Mouse (Mus musculus): Measurements from ENCODE around the gene Lilr4b. TPM values are rescaled to one million over a fixed set of nuclear protein-coding genes. Genes with fewer than 3 reads are reported as not detected.
"Not testable (repeated sequence)": the region's sequence is repeated elsewhere in the genome, so short reads cannot be mapped to it uniquely, and the experiment has no call there.

Lilr4b gene
- under 1 TPM in 1 of 2 experiments, not detected in 1; 0.18 TPM for total RNA-seq (2021)
- long read RNA-seq: 0 reads

GRCm38 (mm10) chr10:51480397-51480796, at the start of gene Lilr4b, which contains the start of gene Gm49339:
Gene Lilr4b (plus strand): TSS chr10:51480632.
Gene Gm49339 (plus strand): TSS chr10:51480612.
- not testable (repeated sequence) for DNase-seq (ENCODE audit: low spot score in 2 of 2)

DNA sequence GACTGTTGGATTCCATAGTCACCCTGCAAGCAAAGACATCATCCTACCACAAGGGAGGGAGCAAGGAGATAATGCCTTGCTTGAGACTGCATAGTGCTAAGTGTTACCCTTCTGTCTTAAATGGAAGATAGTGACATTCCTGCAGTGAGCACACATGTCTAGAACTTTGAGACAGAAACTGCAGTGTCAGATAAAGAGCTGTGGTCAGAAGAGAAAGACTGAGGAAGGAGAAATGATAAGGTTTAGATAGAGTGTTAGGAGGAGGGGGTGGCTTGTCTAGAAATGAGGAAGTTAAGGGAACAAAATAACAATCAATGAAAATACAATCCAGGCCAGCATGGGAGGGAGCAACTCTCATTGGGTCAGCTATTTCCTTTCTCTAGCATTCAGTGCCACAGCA, 47.5 kb upstream of the Lilr4b start:
- DNase-seq (ENCODE audit: low spot score in 2 of 2): no peak

DNA sequence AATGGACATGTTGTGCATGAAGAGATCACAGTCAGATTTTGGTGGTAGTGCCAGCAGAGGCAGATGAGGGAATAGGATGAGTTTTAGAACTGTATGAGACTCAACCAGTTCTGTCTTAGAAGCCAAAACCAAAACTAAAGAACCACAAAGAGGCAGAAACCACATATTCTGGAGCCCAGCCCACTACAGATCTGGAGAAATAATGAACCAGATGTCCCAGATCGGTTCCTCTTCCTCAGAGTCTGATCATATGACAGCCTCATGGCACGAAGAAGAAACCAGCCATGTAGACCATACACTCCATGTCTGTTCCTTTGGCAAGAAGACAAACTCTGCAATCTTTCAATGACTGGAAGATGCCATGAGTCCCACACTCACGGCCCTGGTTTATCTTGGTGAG, 44.7 kb upstream of the Lilr4b start:
- DNase-seq (ENCODE audit: low spot score in 2 of 2): no peak

DNA sequence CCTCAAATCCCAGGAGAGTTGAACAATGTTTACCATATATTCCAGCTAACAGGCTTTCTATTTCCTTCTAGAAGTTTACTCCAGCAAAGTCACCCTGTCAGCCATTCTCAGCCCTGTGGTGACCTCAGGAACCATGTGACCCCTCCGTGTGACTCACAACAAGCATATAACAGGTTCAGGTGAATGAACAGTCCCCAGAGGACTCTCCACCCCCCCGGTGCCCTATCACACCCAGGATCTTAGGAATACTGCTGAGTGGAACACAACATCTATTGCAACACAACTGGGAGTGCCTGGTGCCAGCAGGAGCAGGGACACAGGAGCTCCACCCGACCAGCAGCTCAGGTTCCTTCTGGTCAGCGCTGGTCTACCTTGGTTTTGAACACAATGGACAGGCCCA, 28.8 kb upstream of the Lilr4b start:
- no peak for DNase-seq (ENCODE audit: low spot score in 2 of 2)

- DNase-seq (ENCODE audit: low spot score in 2 of 2): no peak
Observed at GRCm38 (mm10) chr10:51453616-51454298, 26.7 kb upstream of the Lilr4b start.

GRCm38 (mm10) chr10:51454365-51454764, 26.1 kb upstream of the Lilr4b start:
- no peak for DNase-seq (ENCODE audit: low spot score in 2 of 2)

DNA sequence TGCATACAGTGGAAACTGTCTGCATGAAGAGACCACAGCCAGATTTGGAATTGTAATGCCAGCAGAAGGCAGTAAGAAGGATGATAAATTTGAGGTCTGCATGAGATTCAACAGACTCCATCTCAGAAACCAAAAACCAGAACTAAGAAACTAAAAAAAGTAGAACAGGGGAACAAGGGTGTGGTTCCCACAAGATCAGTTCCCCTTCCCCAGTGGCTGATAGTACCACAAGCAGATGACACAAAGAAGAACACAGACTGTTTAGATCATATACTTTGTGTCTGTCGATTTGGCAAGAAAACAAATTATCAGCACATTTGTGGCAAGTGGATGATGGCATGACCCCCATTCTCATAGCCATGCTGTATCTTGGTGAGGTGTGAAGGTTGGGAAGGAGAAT, 24.7 kb upstream of the Lilr4b start:
- no peak for DNase-seq (ENCODE audit: low spot score in 2 of 2)

- DNase-seq (ENCODE audit: low spot score in 2 of 2): no peak
Observed at GRCm38 (mm10) chr10:51456369-51456768, 24.1 kb upstream of the Lilr4b start.

- not testable (repeated sequence) for DNase-seq (ENCODE audit: low spot score in 2 of 2)
Observed at GRCm38 (mm10) chr10:51463800-51464199, 16.6 kb upstream of the Lilr4b start.

DNA sequence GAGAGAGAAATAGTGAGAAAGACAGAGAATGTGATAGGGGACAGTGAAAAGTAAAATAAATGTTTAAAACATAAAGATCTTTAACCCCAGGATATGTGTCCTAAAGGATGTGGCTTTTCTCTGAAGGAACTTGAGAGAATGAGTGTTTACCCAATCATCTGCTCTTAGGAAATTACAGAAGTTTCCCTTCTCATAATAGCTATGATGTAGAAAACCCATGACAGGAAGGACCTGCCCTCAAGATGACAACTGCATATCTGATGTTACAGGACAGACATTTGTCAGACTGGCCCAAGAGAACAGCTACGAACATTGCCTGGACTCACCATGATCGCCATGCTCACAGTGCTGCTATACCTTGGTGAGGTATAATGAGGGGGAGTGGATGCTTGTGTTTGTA, 10.3 kb downstream of the Lilr4b start, which contains the start of gene Lilrb4a:
Lilrb4a (plus strand) TSS at position 266 of the 400 bp plus-strand sequence.
- DNase-seq (ENCODE audit: low spot score in 2 of 2): not testable (repeated sequence)

GRCm38 (mm10) chr10:51520021-51520420, 39.6 kb downstream of the Lilr4b start:
- DNase-seq (ENCODE audit: low spot score in 2 of 2): no peak

- no peak for DNase-seq (ENCODE audit: low spot score in 2 of 2)
Observed at GRCm38 (mm10) chr10:51521453-51521852, 41.0 kb downstream of the Lilr4b start.

DNA sequence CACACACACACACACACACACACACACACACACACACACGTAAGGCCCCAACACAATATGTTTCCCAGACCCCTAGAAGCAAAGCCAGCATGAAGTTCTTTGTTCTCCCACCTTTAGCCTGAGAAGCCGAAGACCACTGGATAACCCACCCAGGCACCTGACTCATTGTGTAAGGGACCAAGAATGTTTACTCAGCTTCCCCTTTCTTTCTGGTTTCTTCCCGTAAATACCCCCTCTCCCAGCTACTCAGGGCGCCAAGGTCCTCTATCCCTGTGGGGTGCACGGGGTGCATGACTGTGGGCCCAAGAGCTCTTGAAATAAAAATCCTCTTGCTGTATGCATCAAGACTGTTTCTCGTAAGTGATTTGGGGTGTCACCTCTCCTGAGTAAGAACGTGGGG, 45.7 kb downstream of the Lilr4b start:
- DNase-seq (ENCODE audit: low spot score in 2 of 2): no peak

DNA sequence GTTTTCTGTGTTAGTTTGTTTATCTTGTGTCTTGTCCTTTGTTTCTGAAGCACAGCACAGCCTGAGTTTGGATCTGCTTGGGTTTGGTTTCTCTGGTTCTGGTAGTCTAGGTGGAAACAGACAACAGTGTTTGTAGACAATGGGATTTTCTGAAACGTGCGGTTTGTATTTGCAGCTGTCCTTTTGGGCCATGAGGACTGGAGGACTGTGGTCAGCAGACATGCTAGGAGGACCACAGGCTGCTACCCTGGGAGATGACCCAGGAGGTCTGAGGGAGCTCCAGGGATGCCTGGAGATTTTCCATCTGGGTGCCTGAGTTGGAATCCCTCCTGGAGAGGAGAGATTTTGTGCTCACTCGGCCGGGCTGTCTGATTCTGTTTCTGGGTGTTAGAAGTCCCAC, 46.2 kb downstream of the Lilr4b start:
- no peak for DNase-seq (ENCODE audit: low spot score in 2 of 2)

- DNase-seq (ENCODE audit: low spot score in 2 of 2): no peak
Observed at GRCm38 (mm10) chr10:51528840-51529434, 48.5 kb downstream of the Lilr4b start.

GRCm38 (mm10) chr10:51529497-51529896, 49.1 kb downstream of the Lilr4b start:
- no peak for DNase-seq (ENCODE audit: low spot score in 2 of 2)

DNA sequence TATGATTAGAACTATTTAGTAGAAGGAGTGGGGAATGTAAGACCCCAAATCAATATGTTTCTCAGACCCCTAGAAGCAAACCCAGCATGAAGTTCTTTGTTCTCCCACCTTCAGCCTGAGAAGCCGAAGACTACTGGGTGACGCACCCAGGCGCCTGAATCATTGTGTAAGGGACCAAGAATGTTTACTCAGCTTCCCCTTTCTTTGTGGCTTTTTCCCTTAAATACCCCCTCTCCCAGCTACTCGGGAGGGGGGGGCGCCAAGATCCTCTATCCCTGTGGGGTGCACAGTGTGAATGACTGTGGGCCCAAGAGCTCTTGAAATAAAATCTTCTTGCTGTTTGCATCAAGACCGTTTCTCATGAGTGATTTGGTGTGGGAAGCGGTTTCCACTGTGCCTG, 50.4 kb downstream of the Lilr4b start:
- no peak for DNase-seq (ENCODE audit: low spot score in 2 of 2)

Other genes with a start within 250 kb of the Lilr4b start
- not detected for gene Gm49339, start within 50 bp of the Lilr4b start, total RNA-seq (2021)
- gene Lilrb4a, start 10.3 kb downstream of the Lilr4b start, total RNA-seq (2021): under 1 TPM in 1 of 2 experiments, not detected in 1; 0.13 TPM
- gene Fam162b, start 109.9 kb downstream of the Lilr4b start, total RNA-seq (2021): under 1 TPM in 1 of 2 experiments, not detected in 1; 0.56 TPM
- not detected for gene Gprc6a, start 150.8 kb downstream of the Lilr4b start, total RNA-seq (2021)
- not detected for gene Rfx6, start 197.1 kb downstream of the Lilr4b start, total RNA-seq (2021)

Data from layer of hippocampus, postnatal 10 days (tissue).